Mouse (Mus musculus): ENCODE measurements around the gene Map7d2.
A peak's percentile ranks its signal among the peaks of the same experiment; 100 is the strongest.

Gene Map7d2

DNA sequence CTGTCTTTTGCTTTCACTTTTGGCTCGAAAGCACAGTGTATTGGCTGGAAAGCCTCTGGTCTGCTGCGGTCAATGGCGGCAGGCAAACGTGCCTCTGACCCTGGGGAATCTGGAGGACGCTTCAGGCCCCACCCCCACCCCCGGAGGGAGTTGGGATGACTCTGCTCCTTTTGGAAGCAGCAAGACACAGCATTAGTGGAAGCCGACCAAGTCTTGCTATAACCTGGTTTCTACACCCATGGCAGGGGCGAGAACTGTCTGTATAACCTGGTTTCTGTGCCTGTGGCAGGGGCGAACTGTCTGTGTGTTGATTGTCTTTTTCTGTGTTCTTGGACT lies 96.3 kb downstream of the Map7d2 start:
- DNase-seq = no peak

DNA sequence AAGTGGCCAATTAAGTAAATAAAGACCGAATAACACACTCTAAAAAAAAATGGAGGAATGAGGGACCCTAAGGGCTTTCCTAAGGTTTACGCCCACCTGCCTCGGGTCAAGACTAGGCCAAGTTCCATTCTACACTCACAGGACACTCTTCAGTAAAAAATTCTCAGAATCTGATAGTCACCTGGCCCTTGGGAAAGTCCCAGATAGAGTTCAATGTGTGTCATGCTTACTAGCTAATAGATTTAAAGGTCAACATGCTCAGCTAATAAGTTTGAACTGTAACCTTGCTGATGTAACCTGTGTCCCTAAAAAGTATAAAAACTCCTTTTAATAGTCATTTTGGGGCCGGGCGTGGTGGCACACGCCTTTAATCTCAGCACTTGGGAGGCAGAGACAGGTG lies 101.2 kb downstream of the Map7d2 start:
- no peak for DNase-seq

DNA sequence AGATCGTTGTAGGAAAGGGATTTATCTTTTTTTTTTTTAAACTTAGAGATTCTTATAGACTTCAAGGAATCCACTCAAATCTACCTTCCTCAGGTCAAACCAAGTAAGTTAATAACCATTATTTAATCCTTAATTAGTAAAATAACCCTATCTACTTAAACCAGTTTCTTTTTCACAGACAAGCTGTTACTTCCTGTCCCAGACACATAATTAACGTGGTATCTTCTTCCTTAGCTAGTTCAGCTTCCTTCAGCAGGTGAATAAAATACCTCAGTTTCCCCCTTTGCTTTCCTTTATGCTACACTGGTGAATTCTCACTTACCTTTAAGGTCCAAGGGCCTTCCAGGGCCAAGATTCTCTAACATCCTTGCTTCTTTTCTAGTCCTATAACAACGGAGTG lies 107.4 kb downstream of the Map7d2 start:
- no peak for DNase-seq

DNA sequence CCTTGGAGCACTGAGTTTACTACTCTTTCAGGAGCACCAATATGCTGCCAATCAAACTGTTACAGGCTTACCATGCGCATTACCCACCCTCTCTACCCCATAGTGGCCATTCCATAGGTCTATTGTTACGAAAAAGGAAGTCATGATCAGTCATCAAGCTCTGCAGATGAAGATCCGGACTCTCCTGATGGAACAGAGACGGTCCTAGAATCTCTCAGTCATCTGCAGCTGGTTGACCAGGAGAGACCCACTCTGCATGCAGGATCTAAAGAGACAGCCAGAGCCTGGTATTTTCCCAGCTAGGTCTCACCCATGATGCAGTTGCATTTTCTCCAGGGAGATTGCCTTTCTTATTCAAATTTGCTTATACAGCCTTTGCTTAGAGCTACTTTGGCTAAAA lies 108.3 kb downstream of the Map7d2 start:
- no peak for DNase-seq

DNA sequence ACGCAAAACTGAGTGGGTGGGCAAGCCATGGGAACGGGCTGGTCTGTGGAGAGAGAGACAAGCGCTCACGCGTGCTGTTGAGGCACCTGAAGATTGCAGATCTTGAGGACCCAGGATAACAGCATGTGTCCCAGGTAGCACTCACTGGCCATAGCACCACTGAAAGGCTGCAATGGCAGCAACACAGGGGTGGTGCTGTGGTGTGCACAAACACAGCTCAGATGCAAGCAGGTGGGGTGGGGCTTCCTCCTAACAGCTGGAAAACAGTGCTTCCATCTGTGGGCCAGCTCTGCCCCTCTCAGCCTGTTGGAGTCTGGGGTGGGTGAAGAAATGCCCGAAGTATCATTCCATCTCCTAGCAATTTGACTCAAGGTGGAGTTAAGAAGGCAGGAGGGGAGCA lies 112.0 kb downstream of the Map7d2 start, which contains the start of gene Bclaf3:
Gene Bclaf3, plus strand, starts transcription at position 301 of the 400 bp plus-strand sequence.
- DNase-seq = no peak

DNA sequence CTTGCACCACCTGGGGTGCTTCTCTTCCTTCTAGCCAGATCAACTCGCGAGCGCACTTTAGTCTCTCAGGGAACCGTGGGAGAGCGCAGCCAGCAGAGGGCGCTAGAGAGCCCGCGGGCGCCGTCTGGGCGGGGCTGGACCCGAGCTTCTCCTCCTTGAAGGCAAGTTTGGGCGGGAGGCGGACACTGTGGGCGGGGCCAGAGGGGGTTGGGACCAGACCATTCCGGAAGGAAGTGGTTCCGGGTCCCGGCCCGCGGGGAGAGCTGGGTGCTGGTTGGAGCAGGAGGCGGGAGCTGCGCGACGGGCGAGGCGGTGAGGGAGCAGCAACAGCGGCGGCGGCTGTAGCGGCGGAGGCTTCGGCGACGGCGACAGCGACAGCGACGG lies 118.0 kb downstream of the Map7d2 start:
- DNase-seq = peak; percentile 95

DNA sequence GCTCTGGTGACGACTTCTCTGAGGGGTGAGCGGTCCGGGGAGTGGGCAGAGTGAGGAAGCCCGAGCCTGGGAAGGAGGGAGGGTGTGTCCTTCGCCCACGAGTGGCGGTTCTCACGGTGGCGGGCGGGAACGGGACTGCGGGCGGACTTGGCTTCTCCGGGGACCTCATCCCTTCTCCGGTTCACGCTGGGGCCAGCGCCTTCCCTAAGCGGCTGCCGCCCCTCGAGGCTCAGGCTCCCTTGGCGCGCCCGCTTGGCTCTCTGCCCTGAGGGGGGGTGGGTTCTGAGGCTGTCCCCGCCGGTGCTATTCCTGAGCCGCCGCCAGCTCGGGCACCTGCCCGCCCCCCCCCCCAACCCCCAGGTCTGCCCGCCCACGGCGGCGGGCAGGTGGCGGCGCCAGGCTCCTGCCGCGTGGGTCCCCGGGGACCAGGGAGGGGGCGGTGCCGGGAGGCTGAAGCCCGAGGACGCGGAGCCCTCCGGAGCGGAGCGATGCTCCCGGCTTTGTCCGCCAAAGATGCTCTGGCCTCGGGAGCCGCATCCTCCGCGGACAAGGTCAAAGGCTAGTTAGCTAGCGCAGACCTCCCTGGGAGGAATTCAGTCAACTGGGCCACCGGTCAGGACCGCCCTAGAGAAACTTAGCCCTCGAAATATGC lies 118.6 kb downstream of the Map7d2 start:
- no peak for DNase-seq

DNA sequence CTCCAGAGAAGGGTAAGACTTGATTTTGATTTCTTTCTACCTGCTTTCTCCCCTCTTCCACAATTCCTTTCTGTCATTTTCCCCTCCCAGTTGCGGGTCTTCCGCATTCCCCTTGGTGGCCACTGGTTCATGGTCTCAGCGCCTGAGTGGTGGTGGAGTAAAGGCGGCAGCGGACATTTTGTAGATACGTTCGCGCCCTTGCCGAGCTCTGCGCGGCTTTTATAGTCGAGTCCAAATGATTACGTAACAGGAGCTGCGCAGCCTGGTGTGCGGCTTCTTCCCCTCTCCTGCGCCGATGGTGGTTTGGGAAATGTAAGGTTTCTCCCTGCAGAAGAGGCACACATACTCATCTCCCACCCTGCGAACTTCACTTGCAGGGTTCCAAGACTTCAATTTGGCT lies 127.6 kb downstream of the Map7d2 start:
- DNase-seq = no peak

DNA sequence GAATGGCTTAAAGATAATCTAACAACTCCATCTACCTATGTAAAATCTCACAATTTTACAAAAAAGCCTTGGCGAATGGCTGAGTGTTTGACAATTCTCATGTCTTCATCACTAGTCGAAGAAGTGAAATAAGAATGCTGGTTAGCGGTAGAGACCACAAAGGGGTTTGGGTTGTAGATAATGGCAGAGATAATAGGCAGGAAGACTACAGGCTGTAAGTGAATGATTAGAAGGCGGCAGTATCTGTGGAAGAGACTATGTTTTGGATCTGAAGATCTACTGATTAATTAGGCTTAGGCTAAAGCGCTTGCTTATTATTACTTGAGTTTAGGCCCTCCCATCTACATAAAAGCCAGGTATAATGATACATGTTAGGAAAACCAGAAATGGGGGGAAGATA lies 132.7 kb downstream of the Map7d2 start:
- no peak for DNase-seq

Data from kidney, adult 11 months (tissue).